Mouse (Mus musculus): Measurements from ENCODE around the gene Rimbp2.
A peak's percentile ranks its signal among the peaks of the same experiment; 100 is the strongest.

GRCm38 (mm10) chr5:128971298-128971697 is 18.0 kb upstream of the Rimbp2 start:
- no peak for TF ChIP-seq POLR2A (IDR thresholded peaks at IDR 0.05; ENCODE audit: borderline replicate concordance, extremely low read depth, insufficient read depth, insufficient read length, poor library complexity, severe bottlenecking)
- TF ChIP-seq CTCF (IDR thresholded peaks at IDR 0.05; ENCODE audit: borderline replicate concordance, extremely low read depth, insufficient read depth, insufficient read length) = peak; percentile 82
